In genomic region chr4:148495874-148496689, GRCm38 (mm10) we compare ENCODE assay signal across 9 mouse cellular contexts. TPM values are rescaled to one million over a fixed set of nuclear protein-coding genes. Genes with fewer than 3 reads are reported as not detected.
A peak's percentile ranks its signal among the peaks of the same experiment; 100 is the strongest.
DNase-seq lines count a peak whose midpoint lies in the region; ATAC-seq and TF ChIP-seq lines count a peak whose summit lies in the region.
"Had no signal": no experiment of that assay in that cellular context is flagged by ENCODE, and none has a peak within 500 bp of the region (broad histone marks: within the 10 kb centered on the region; RNA-seq: fewer than 3 reads in every experiment).

No protein-coding gene starts in this region.

- no peak overlapping the region for H3K27ac ChIP-seq in kidney, embryonic 14.5 days (ENCODE audit: low read depth, low read length)
- no peak overlapping the region for H3K27ac ChIP-seq in embryonic facial prominence, embryonic 14.5 days (replicated peaks; ENCODE audit: low read depth, low read length)
- H3K27ac ChIP-seq in thymus, adult 2 months (ENCODE audit: control insufficient read depth, insufficient read depth, low read length): no peak overlapping the region
- H3K27ac ChIP-seq: stomach, postnatal 0 days had no signal

- no peak overlapping the region for H3K9ac ChIP-seq in kidney, embryonic 14.5 days (ENCODE audit: low read depth, low read length)
- H3K9ac ChIP-seq in embryonic facial prominence, embryonic 14.5 days (ENCODE audit: low read depth, low read length): no peak overlapping the region

- H3K4me1 ChIP-seq in kidney, embryonic 14.5 days (ENCODE audit: control insufficient read depth, insufficient read depth, low read length): 0 out of 2 replicates have a peak, but pooled peaks cover 4% of the 10 kb centered on the region
- no peaks in the 10 kb centered on the region for H3K4me1 ChIP-seq in embryonic facial prominence, embryonic 14.5 days (ENCODE audit: control insufficient read depth, insufficient read depth, low read length)
- peaks cover 6% of the 10 kb centered on the region for H3K4me1 ChIP-seq in thymus, adult 2 months (replicated peaks; ENCODE audit: control insufficient read depth, insufficient read depth, low read length)

- WGBS in kidney, embryonic 14.5 days: 84% methylated on average over 25 of the region's 25 CpGs
- 87% methylated on average over 25 of the region's 25 CpGs for WGBS in embryonic facial prominence, embryonic 14.5 days
- 95% methylated on average over 25 of the region's 25 CpGs for WGBS in thymus, adult 2 months

- TF ChIP-seq CTCF in thymus, adult 2 months (IDR thresholded peaks at IDR 0.05; ENCODE audit: borderline replicate concordance, control insufficient read depth, extremely low read depth, insufficient read depth, low read length, poor library complexity): no peak

- no peaks in the 10 kb centered on the region for H3K27me3 ChIP-seq in kidney, embryonic 14.5 days (ENCODE audit: control insufficient read depth, insufficient read depth, low read length)
- no peaks in the 10 kb centered on the region for H3K27me3 ChIP-seq in embryonic facial prominence, embryonic 14.5 days (replicated peaks; ENCODE audit: control insufficient read depth, insufficient read depth, low read length)
- H3K27me3 ChIP-seq in thymus, adult 2 months (ENCODE audit: control insufficient read depth, insufficient read depth, low read length): no peaks in the 10 kb centered on the region

- DNase-seq in kidney, postnatal 10 days: peak; percentile 42
- peak; percentile 26 for DNase-seq in WW6 (ENCODE audit: low read depth, low spot score)
- no peak for DNase-seq in embryonic facial prominence, embryonic 14.5 days (ENCODE audit: low spot score)
- no peak for DNase-seq in thymus, adult 2 months
- no peak for DNase-seq in adrenal gland, postnatal 14 days
- DNase-seq in lung, postnatal 4 days: no peak

- H3K4me2 ChIP-seq in kidney, embryonic 14.5 days (replicated peaks; ENCODE audit: low read depth, low read length): no peak overlapping the region
- H3K4me2 ChIP-seq in embryonic facial prominence, embryonic 14.5 days (ENCODE audit: low read depth, low read length): no peak overlapping the region

- H3K36me3 ChIP-seq in kidney, embryonic 14.5 days (ENCODE audit: control insufficient read depth, insufficient read depth, low read length): peaks cover 64% of the 10 kb centered on the region
- H3K36me3 ChIP-seq in embryonic facial prominence, embryonic 14.5 days (ENCODE audit: control insufficient read depth, insufficient read depth, low read length): peaks cover 72% of the 10 kb centered on the region
- H3K36me3 ChIP-seq in thymus, adult 2 months (ENCODE audit: control insufficient read depth, insufficient read depth, low read length): peaks cover 11% of the 10 kb centered on the region

- no peak overlapping the region for H3K4me3 ChIP-seq in kidney, embryonic 14.5 days (ENCODE audit: low read length)
- no peak overlapping the region for H3K4me3 ChIP-seq in embryonic facial prominence, embryonic 14.5 days (ENCODE audit: low read depth, low read length)
- no peak overlapping the region for H3K4me3 ChIP-seq in thymus, adult 2 months (ENCODE audit: control insufficient read depth, insufficient read depth, low read length)

- TF ChIP-seq POLR2A in thymus, adult 2 months (IDR thresholded peaks at IDR 0.05; ENCODE audit: control insufficient read depth, extremely low read depth, insufficient read depth, low read length, poor library complexity): no peak

- no peaks in the 10 kb centered on the region for H3K9me3 ChIP-seq in kidney, embryonic 14.5 days (ENCODE audit: control insufficient read depth, low read length)
- no peaks in the 10 kb centered on the region for H3K9me3 ChIP-seq in embryonic facial prominence, embryonic 14.5 days (ENCODE audit: control insufficient read depth, low read length)

- ATAC-seq in kidney, embryonic 14.5 days (ENCODE audit: low FRiP score, low TSS enrichment): no peak
- ATAC-seq in embryonic facial prominence, embryonic 14.5 days (ENCODE audit: low read depth): peak; percentile 32; the same call in 1 of the 2 replicates
- peak; percentile 42; the same call in 1 of the 2 replicates for ATAC-seq in megakaryocyte progenitor cell, adult 5-6 weeks (replicated peaks; ENCODE audit: poor library complexity)

RNA-seq across cellular contexts. Expression of gene Angptl7, which starts 4.2 kb away (rescaled TPM):
- polyA plus RNA-seq in kidney, embryonic 14.5 days (2014; fragmentation: Nextera tagmentation; extraction: Ambion mirVana): 0.54 and 1.4 TPM in 2 replicates
- polyA plus RNA-seq in embryonic facial prominence, embryonic 14.5 days (2014; fragmentation: Nextera tagmentation; extraction: Ambion mirVana): 3.8 and 4.8 TPM in 2 replicates
- total RNA-seq in megakaryocyte progenitor cell, adult 5-6 weeks (2015): not detected in 2 replicates
- not detected in 2 replicates for total RNA-seq in megakaryocyte progenitor cell, adult 5-6 weeks (2017)
- polyA plus RNA-seq in thymus, adult 2 months (2012; rRNA removed): 1.9 and 2.4 TPM in 2 replicates
- 1.4 and 2.3 TPM in 2 replicates for total RNA-seq in adrenal gland, postnatal 14 days (2021)

RNA-seq across cellular contexts. Expression of gene Mtor, which starts 47.7 kb away (rescaled TPM):
- 22.2 and 27.2 TPM in 2 replicates for polyA plus RNA-seq in kidney, embryonic 14.5 days (2014; fragmentation: Nextera tagmentation; extraction: Ambion mirVana)
- 16.3 and 20.5 TPM in 2 replicates for polyA plus RNA-seq in embryonic facial prominence, embryonic 14.5 days (2014; fragmentation: Nextera tagmentation; extraction: Ambion mirVana)
- total RNA-seq in megakaryocyte progenitor cell, adult 5-6 weeks (2015): 23.2 and 23.5 TPM in 2 replicates
- total RNA-seq in megakaryocyte progenitor cell, adult 5-6 weeks (2017): 14.7 and 17.9 TPM in 2 replicates
- 25.0 and 31.5 TPM in 2 replicates for polyA plus RNA-seq in thymus, adult 2 months (2012; rRNA removed)
- 65.5 and 67.5 TPM in 2 replicates for total RNA-seq in adrenal gland, postnatal 14 days (2021)

RNA-seq across cellular contexts. Expression of gene Ubiad1, which starts 51.5 kb away (rescaled TPM):
- 13.4 and 18.6 TPM in 2 replicates for polyA plus RNA-seq in kidney, embryonic 14.5 days (2014; fragmentation: Nextera tagmentation; extraction: Ambion mirVana)
- polyA plus RNA-seq in embryonic facial prominence, embryonic 14.5 days (2014; fragmentation: Nextera tagmentation; extraction: Ambion mirVana): 13.3 and 16.7 TPM in 2 replicates
- 10.8 and 12.7 TPM in 2 replicates for total RNA-seq in megakaryocyte progenitor cell, adult 5-6 weeks (2015)
- total RNA-seq in megakaryocyte progenitor cell, adult 5-6 weeks (2017): 11.3 TPM in 2 replicates
- 20.0 and 22.6 TPM in 2 replicates for polyA plus RNA-seq in thymus, adult 2 months (2012; rRNA removed)
- 20.0 and 21.8 TPM in 2 replicates for total RNA-seq in adrenal gland, postnatal 14 days (2021)

Comparison
In these comparisons a context has a peak if more than half of its experiments do, and no peak if none do; other contexts are left out.
1. DNase-seq: peak in kidney, postnatal 10 days (single experiment) and WW6 (single experiment); none in embryonic facial prominence, embryonic 14.5 days (single experiment), thymus, adult 2 months (single experiment), adrenal gland, postnatal 14 days (single experiment) and lung, postnatal 4 days (0 of 2).